Mouse (Mus musculus): Measurements from ENCODE around the gene Olfr877. TPM values are rescaled to one million over a fixed set of nuclear protein-coding genes. Genes with fewer than 3 reads are reported as not detected.

Olfr877 gene
- not detected in 2 replicates for polyA plus RNA-seq (2012; rRNA removed)

DNA sequence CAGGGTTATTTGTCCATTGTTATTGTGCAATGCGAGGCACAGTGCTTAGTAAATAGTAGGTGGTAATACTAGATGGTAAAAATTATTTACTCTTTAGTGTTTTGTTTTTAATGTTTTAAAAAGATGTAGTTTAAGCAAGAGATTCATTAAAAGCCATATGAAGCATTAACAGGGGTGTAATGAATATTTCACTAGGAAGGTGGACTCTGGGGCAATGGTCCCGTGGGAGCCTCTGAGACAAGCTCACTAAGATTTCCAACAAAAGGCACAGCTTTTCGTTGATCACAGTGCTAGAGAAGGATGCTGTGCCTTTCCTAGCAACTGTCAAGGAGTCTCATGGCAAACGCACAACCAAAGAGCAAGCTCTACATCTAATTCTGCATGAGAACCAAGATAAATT lies at the start of gene Olfr877:
Olfr877 (plus strand) TSS at position 301 of the 400 bp plus-strand sequence.

DNA sequence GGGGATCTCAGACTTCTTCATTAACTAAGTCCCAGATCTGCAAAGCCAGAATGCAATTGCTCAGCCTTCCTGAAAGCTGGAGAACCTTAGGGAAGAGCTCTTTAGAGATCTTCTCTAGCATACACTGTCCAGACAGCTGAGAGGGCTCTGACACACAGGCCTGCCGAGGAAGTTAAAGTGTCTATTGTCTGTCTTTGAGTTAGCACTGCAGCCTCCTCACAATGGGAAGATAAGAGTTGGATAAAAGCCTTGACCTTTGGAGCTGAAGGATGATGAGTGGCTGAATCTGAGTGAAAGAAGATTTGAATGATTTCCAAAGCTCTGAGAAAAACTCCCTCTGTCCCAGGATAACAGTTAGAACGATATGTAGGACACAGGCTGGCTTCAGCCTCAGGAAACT lies 42.6 kb downstream of the Olfr877 start, which contains the start of gene Olfr145:
Olfr145 (plus strand) TSS at position 64 of the 400 bp plus-strand sequence.

Other genes with a start within 250 kb of the Olfr877 start
- 7.3 and 9.9 TPM in 2 replicates for gene Spa17, start 240.5 kb upstream of the Olfr877 start, polyA plus RNA-seq (2012; rRNA removed)
- gene Tbrg1, start 197.0 kb upstream of the Olfr877 start, polyA plus RNA-seq (2012; rRNA removed) = 51.9 and 70.1 TPM in 2 replicates
- 2.7 and 9.2 TPM in 2 replicates for gene Panx3, start 185.0 kb upstream of the Olfr877 start, polyA plus RNA-seq (2012; rRNA removed)
- not detected in 2 replicates for gene Olfr160, start 138.0 kb upstream of the Olfr877 start, polyA plus RNA-seq (2012; rRNA removed)
- not detected in 2 replicates for gene Olfr874, start 109.2 kb upstream of the Olfr877 start, polyA plus RNA-seq (2012; rRNA removed)
- gene Olfr875, start 82.4 kb upstream of the Olfr877 start, polyA plus RNA-seq (2012; rRNA removed) = 0.11 TPM in 1 of 2 replicates, not detected in the other
- gene Olfr876, start 51.2 kb upstream of the Olfr877 start, polyA plus RNA-seq (2012; rRNA removed) = not detected in 2 replicates
- not detected in 2 replicates for gene Olfr145, start 42.5 kb downstream of the Olfr877 start, polyA plus RNA-seq (2012; rRNA removed)
- gene Olfr878, start 63.6 kb downstream of the Olfr877 start, polyA plus RNA-seq (2012; rRNA removed) = not detected in 2 replicates
- gene Olfr881, start 137.6 kb downstream of the Olfr877 start, polyA plus RNA-seq (2012; rRNA removed) = not detected in 2 replicates
- gene Olfr883, start 171.5 kb downstream of the Olfr877 start, polyA plus RNA-seq (2012; rRNA removed) = not detected in 2 replicates
- not detected in 2 replicates for gene Olfr884, start 192.3 kb downstream of the Olfr877 start, polyA plus RNA-seq (2012; rRNA removed)
- not detected in 2 replicates for gene Olfr885, start 207.1 kb downstream of the Olfr877 start, polyA plus RNA-seq (2012; rRNA removed)
- gene Olfr887, start 229.8 kb downstream of the Olfr877 start, polyA plus RNA-seq (2012; rRNA removed) = not detected in 2 replicates